Mouse (Mus musculus) neural tube, embryonic 14.5 days (tissue): ENCODE data around the gene Chadl. TPM values are rescaled to one million over a fixed set of nuclear protein-coding genes. Genes with fewer than 3 reads are reported as not detected.
"Not testable (repeated sequence)": the region's sequence is repeated elsewhere in the genome, so short reads cannot be mapped to it uniquely, and the experiment has no call there.

Source experiments
- ATAC-seq: fragments of 200-750 bp; cut with Nextera tagmentation; 2 replicates; pipeline ENCODE4 v1.8.0; 2017; ENCODE audit warnings: low read depth, mild to moderate bottlenecking, moderate TSS enrichment, moderate library complexity
- H3K27ac ChIP-seq: fragments of 300-500 bp; sonication (generic); 2 replicates; pipeline ENCODE4 v1.5.1; 2014; ENCODE audit warnings: low read depth, mild to moderate bottlenecking, control low read depth, low read length, moderate library complexity, mixed read lengths
- H3K27me3 ChIP-seq: fragments of 300-500 bp; sonication (generic); 2 replicates; pipeline ENCODE4 v1.6.1; 2014; ENCODE audit warnings: low read length; ENCODE audit not compliant: control insufficient read depth, insufficient read depth
- H3K36me3 ChIP-seq: fragments of 300-500 bp; sonication (generic); 2 replicates; pipeline ENCODE4 v1.6.1; 2014; ENCODE audit warnings: low read length, mixed read lengths; ENCODE audit not compliant: control insufficient read depth, insufficient read depth
- H3K4me1 ChIP-seq: fragments of 300-500 bp; sonication (generic); 2 replicates; pipeline ENCODE4 v1.6.1; 2014; ENCODE audit warnings: low read length; ENCODE audit not compliant: control insufficient read depth, insufficient read depth
- H3K4me2 ChIP-seq: fragments of 300-500 bp; sonication (generic); 2 replicates; pipeline ENCODE4 v1.6.1; 2014; ENCODE audit warnings: mild to moderate bottlenecking, low read depth, low read length, control low read depth
- H3K4me3 ChIP-seq: fragments of 300-500 bp; sonication (generic); 2 replicates; pipeline ENCODE4 v1.5.1; 2014; ENCODE audit warnings: low read depth, low read length, control low read depth, mixed read lengths
- H3K9ac ChIP-seq: fragments of 300-500 bp; sonication (generic); replicated peaks from 2 replicates; pipeline ENCODE4 v1.6.1; 2014; ENCODE audit warnings: low read depth, mild to moderate bottlenecking, control low read depth, low read length, mixed read lengths
- H3K9me3 ChIP-seq: fragments of 300-500 bp; sonication (generic); 2 replicates; pipeline ENCODE4 v1.6.1; 2016; ENCODE audit warnings: low read length; ENCODE audit not compliant: control insufficient read depth
- WGBS: fragments of 180-500 bp; shearing (Covaris S2); extraction: QIAGEN DNeasy Blood & Tissue Kit; methylation state at CpG from one replicate; pipeline ENCODE4 v1.1.7; 2014; 5-methylcytosine and 5-hydroxymethylcytosine counted together
- polyA plus RNA-seq: library from polyadenylated mRNA; unstranded; fragments of >200 nt; fragmentation: Nextera tagmentation; extraction: Ambion mirVana; gene quantifications from 2 replicates; pipeline ENCODE4 v1.2.1, GENCODE M21; 2014

The Chadl gene
- polyA plus RNA-seq, 1 experiment from 2014 or later: 32.3 TPM

- Histone ChIP-seq H3K9me3 (no peaks in the 10 kb centered on the region), H3K9ac (no peak overlapping the region), H3K4me1 (no peaks in the 10 kb centered on the region), H3K4me2 (no peak overlapping the region), H3K27ac (no peak overlapping the region), H3K27me3 (no peaks in the 10 kb centered on the region), H3K36me3 (peaks cover 66% of the 10 kb centered on the region), H3K4me3 (no peak overlapping the region)
- ATAC-seq: no peak
- WGBS: 91% methylated on average over 11 of the region's 11 CpGs
Observed at GRCm38 (mm10) chr15:81708991-81709390, 11.9 kb upstream of the Chadl start.

- Histone ChIP-seq H3K4me1 (no peaks in the 10 kb centered on the region), H3K4me3 (no peak overlapping the region), H3K9me3 (no peaks in the 10 kb centered on the region), H3K27me3 (no peaks in the 10 kb centered on the region), H3K27ac (no peak overlapping the region), H3K36me3 (peaks cover 25% of the 10 kb centered on the region), H3K9ac (no peak overlapping the region), H3K4me2 (no peak overlapping the region)
- WGBS: 78% methylated on average over 3 of the region's 3 CpGs
- no peak for ATAC-seq
Observed at GRCm38 (mm10) chr15:81703094-81703489, 6.0 kb upstream of the Chadl start.

GRCm38 (mm10) chr15:81702306-81703093 lies 5.4 kb upstream of the Chadl start:
- H3K36me3 ChIP-seq: peaks cover 24% of the 10 kb centered on the region
- H3K27ac ChIP-seq: no peak overlapping the region
- 88% methylated on average over 13 of the region's 13 CpGs for WGBS
- ATAC-seq: no peak
- no peak overlapping the region for H3K4me3 ChIP-seq
- H3K4me2 ChIP-seq: no peak overlapping the region
- no peaks in the 10 kb centered on the region for H3K4me1 ChIP-seq
- H3K27me3 ChIP-seq: no peaks in the 10 kb centered on the region
- H3K9me3 ChIP-seq: no peaks in the 10 kb centered on the region
- no peak overlapping the region for H3K9ac ChIP-seq

GRCm38 (mm10) chr15:81701350-81701749 lies 4.3 kb upstream of the Chadl start:
- not testable (repeated sequence) for H3K27ac ChIP-seq, ATAC-seq, H3K9me3 ChIP-seq, H3K9ac ChIP-seq, H3K4me2 ChIP-seq, H3K4me3 ChIP-seq, H3K4me1 ChIP-seq, H3K27me3 ChIP-seq
- peaks cover 18% of the 10 kb centered on the region for H3K36me3 ChIP-seq
- WGBS: 78% methylated on average over 4 of the region's 4 CpGs

GRCm38 (mm10) chr15:81700601-81701000 lies 3.5 kb upstream of the Chadl start:
- no peaks in the 10 kb centered on the region for H3K4me1 ChIP-seq
- no peaks in the 10 kb centered on the region for H3K9me3 ChIP-seq
- 84% methylated on average over 8 of the region's 8 CpGs for WGBS
- H3K27ac ChIP-seq: no peak overlapping the region
- no peaks in the 10 kb centered on the region for H3K27me3 ChIP-seq
- no peak overlapping the region for H3K4me2 ChIP-seq
- ATAC-seq: no peak
- H3K4me3 ChIP-seq: no peak overlapping the region
- peaks cover 12% of the 10 kb centered on the region for H3K36me3 ChIP-seq
- no peak overlapping the region for H3K9ac ChIP-seq

GRCm38 (mm10) chr15:81700161-81700560 lies 3.1 kb upstream of the Chadl start:
- H3K9me3 ChIP-seq: no peaks in the 10 kb centered on the region
- ATAC-seq: no peak
- 75% methylated on average over 2 of the region's 2 CpGs for WGBS
- H3K27me3 ChIP-seq: peaks cover 2% of the 10 kb centered on the region; the same call in 1 of the 2 replicates
- H3K4me2 ChIP-seq: no peak overlapping the region
- no peak overlapping the region for H3K4me3 ChIP-seq
- peaks cover 7% of the 10 kb centered on the region for H3K36me3 ChIP-seq
- no peaks in the 10 kb centered on the region for H3K4me1 ChIP-seq
- no peak overlapping the region for H3K9ac ChIP-seq
- H3K27ac ChIP-seq: no peak overlapping the region

GRCm38 (mm10) chr15:81698532-81698931 lies 1.4 kb upstream of the Chadl start:
- H3K27ac ChIP-seq: no peak overlapping the region
- no peak overlapping the region for H3K9ac ChIP-seq

GRCm38 (mm10) chr15:81697847-81698246 lies 760 bp upstream of the Chadl start:
- peaks cover 5% of the 10 kb centered on the region; the same call in 1 of the 2 replicates for H3K4me1 ChIP-seq
- no peak overlapping the region for H3K9ac ChIP-seq
- H3K4me2 ChIP-seq: no peak overlapping the region
- no peak overlapping the region for H3K4me3 ChIP-seq
- peaks cover 13% of the 10 kb centered on the region for H3K27me3 ChIP-seq
- H3K9me3 ChIP-seq: no peaks in the 10 kb centered on the region
- no peak overlapping the region for H3K27ac ChIP-seq
- ATAC-seq: no peak
- WGBS: 51% methylated on average over 3 of the region's 3 CpGs
- no peaks in the 10 kb centered on the region for H3K36me3 ChIP-seq

More at GRCm38 (mm10) chr15:81698532-81698931, 1.4 kb upstream of the Chadl start:
- Histone ChIP-seq H3K4me2 (no peak overlapping the region), H3K27me3 (peaks cover 9% of the 10 kb centered on the region), H3K36me3 (no peaks in the 10 kb centered on the region; the same call in 1 of the 2 replicates), H3K9me3 (no peaks in the 10 kb centered on the region), H3K4me3 (no peak overlapping the region), H3K4me1 (peaks cover 2% of the 10 kb centered on the region; the same call in 1 of the 2 replicates)
- 67% methylated on average over 2 of the region's 2 CpGs for WGBS
- no peak for ATAC-seq

- peaks cover 6% of the 10 kb centered on the region; the same call in 1 of the 2 replicates for H3K4me1 ChIP-seq
- H3K27ac ChIP-seq: no peak overlapping the region
- peak overlapping the region; percentile 50 for H3K4me3 ChIP-seq
- peak overlapping the region; percentile 73 for H3K9ac ChIP-seq
- peaks cover 24% of the 10 kb centered on the region for H3K27me3 ChIP-seq
- H3K4me2 ChIP-seq: peak overlapping the region; percentile 94
- no peak for ATAC-seq
- 32% methylated on average over 19 of the region's 19 CpGs for WGBS
- H3K9me3 ChIP-seq: no peaks in the 10 kb centered on the region
- no peaks in the 10 kb centered on the region for H3K36me3 ChIP-seq
Observed at GRCm38 (mm10) chr15:81694891-81695290, 2.2 kb downstream of the Chadl start.
